Mouse (Mus musculus) testis, postnatal 14 days (tissue): ENCODE data around the gene Slc22a1.
"Not testable (repeated sequence)": the region's sequence is repeated elsewhere in the genome, so short reads cannot be mapped to it uniquely, and the experiment has no call there.

ENCODE experiments used
- DNase-seq: peaks from one replicate; pipeline ENCODE4 v3.0.0; 2021; ENCODE audit warnings: low spot score

Slc22a1 gene

DNA sequence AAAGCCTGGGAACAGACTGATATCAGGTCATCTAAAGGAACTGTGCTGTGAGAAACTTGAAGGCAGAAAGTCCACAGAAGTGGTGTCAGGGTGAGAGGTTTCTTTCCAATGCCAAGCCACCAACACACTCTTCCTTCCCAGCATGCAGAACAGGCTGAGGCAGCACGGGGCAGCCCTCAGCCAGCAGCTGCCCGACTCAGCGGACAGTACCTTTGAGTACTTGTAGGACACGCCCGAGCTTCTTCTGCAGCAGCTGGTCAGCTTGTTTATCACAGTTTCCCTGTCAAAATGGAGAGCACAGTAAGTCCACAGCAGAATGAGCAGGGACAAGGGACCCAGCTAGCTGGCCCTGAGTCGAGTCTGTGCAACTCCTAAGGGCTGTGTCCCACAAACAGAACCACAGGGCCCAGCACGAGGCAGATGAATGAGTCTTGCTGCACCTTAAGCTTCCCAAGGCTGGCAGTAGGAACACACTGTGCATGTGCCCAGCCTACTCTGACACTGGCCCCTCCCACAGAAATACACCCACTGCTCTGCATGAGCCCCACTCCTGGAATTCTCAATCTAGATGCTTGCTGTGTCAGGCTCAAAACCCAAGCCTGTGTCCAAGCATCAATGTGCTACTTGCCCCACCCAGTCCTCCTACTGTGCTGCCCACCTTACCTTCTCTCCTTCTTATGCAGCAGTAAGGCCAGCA lies 9.4 kb upstream of the Slc22a1 start:
- no peak for DNase-seq

DNA sequence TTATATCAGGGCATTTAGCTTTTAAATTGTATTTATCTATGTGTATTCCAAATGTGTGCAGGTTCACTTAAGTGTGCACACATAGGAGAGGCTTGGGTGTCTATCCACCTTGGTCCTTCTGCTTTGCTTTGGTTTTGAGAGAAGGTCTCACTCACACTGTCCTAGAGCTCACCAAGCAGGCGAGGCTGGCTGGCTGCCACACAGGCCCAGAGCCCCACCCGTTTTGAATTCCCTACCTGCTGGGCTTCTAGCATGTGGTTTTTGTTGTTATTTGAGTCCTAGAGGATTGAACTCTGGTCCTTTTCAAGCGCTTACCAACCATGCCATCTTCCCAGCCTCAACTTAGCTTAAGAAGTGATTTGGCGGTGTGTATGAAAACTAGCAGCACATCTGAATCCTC lies 8.8 kb upstream of the Slc22a1 start:
- DNase-seq, result no peak

DNA sequence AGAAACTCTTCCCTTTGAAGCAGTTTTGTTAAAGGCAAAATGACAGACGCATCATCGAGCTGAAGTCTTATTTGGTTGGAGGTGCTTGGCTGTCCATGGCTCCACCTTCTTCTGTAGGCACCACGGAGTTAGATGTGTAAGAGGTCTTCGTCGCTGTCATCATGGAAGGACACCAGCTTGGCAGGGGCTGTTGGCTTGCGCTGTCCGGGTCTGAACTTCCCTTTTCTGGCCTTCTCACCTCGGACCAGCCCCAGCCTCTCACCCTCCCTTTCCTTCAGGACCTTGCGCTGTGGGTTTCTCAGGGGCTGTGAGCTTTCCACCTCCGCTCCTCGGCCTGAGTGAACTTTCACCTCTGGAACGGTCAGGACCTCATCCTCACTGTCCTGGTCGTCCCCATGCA lies 8.0 kb upstream of the Slc22a1 start:
- no peak for DNase-seq

GRCm38 (mm10) chr17:12678261-12678660 lies 2.6 kb upstream of the Slc22a1 start:
- no peak for DNase-seq

DNA sequence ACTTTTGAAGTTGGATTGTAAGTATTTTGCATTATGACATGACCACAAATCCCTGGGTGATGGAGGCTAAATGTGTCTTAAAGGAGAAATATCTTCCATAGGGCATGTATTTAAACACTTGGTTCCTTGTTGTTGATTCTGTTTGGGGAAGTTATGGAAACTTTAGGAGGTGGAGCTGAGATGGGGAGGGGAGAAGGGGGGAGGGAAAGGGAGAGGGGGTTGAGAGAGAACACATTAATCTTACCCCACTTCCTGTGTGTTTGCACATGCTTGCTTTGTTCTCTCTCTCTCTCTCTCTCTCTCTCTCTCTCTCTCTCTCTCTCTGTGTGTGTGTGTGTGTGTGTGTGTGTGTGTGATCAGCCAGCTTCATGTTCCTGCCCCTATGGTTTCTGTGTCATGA lies 1.5 kb upstream of the Slc22a1 start:
- no peak for DNase-seq

- DNase-seq, result not testable (repeated sequence)
Measured at GRCm38 (mm10) chr17:12674980-12675379, 649 bp downstream of the Slc22a1 start.

DNA sequence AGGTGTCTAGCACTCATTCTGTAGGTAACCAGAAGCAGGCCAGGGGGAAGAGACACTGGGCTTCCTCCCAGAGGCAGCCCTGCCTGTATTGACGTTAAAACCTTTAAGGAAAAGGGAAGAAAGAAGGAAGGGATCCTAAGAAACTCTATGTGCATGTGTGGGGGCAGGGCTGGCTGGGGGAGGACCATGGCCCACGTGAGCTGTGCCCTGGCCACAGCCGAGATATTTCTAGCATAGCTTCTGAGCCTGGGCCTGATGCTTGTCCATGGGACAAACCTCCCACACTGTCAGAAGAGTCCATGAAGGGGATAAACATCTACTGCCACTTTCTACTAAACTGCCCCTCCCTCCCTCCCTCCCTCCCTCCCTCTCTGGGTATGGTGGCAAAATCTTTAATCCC lies 1.8 kb downstream of the Slc22a1 start:
- DNase-seq, result no peak

DNA sequence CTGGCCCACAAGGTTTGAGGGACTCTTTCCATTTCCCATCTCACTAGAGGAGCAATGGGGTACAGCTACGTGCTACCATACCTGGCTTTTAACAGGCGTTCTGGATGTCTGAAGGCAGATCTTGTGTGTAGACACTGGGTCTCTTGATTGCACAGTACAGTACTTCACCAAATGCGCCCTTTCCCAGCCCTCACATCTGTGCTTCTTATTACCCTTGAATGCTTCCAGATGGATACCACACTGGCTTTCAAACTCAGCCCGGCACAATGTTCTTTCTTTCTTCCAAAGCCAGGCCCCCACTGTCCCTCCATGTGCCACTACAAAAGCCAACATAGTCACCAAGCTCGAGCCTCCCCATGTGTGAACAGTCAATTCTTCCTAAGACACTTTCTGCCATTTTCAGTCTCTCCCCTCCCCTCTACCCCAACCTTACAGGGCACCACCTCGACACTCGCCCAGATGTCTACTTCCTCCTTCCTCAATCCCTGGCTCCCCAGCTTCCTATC lies 3.3 kb downstream of the Slc22a1 start:
- DNase-seq, result no peak

GRCm38 (mm10) chr17:12671029-12671605 lies 4.5 kb downstream of the Slc22a1 start:
- no peak for DNase-seq

DNA sequence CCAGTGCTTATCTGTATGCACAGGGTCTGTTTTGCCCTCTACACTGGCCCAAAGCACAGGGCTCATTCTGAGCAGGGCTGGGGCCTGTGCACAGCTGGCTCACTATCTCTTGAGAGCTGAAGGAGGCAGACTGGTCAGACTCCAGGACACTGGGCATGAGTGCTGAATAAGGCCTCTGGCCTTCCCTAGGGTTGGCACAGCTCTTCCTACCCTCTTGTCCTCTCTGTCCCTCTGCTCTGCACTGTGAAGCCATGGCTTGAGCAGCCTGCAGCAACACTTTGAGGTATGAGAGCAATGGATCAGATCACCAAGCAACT lies 6.3 kb downstream of the Slc22a1 start:
- DNase-seq, result no peak

- no peak for DNase-seq
Measured at GRCm38 (mm10) chr17:12668478-12669362, 6.9 kb downstream of the Slc22a1 start.

GRCm38 (mm10) chr17:12664156-12664555 lies 11.5 kb downstream of the Slc22a1 start:
- DNase-seq, result no peak

GRCm38 (mm10) chr17:12660572-12661260 lies 14.9 kb downstream of the Slc22a1 start:
- DNase-seq, result no peak

GRCm38 (mm10) chr17:12659233-12659632 lies 16.4 kb downstream of the Slc22a1 start:
- DNase-seq, result no peak

DNA sequence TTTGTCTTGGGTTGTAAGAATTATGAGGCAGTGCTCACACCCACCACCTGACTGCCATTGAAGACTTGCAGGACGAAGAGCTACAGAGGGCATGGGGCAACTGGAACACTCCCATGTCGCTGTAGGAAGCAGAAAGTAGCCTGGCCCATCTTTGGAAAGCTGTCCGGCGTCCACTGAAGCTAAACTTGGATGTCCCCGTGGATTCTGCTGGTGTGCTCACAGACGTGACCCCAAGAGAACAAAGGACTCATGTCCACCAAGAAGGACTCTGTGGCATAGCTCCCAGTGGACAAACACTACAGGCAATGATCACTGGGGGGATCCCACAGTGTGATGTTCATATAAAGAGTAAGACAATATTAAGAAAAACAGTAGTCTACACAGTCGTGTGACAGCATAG lies 16.8 kb downstream of the Slc22a1 start:
- DNase-seq, result no peak

GRCm38 (mm10) chr17:12655826-12656225 lies 19.8 kb downstream of the Slc22a1 start:
- no peak for DNase-seq

DNA sequence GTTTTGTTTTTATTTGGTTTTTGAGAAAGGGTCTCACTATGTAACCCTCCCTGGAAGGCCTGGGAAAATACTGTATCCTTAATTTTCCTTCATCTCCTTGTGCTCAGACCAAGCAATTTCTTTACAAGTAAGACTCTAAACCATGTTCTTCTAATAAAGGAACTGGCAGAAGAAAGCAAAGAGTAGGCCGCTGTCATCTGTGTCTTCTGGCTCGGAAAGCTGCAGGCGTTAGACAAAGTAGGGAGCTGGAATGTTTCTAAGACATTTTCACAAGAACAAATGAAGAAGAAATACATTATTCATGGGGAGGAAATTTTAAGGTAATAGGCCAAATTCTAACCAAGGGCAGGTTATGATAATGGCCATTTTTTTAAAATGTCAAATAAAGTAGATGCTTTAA lies 21.6 kb downstream of the Slc22a1 start:
- no peak for DNase-seq

GRCm38 (mm10) chr17:12652604-12653003 lies 23.0 kb downstream of the Slc22a1 start:
- DNase-seq, result no peak

DNA sequence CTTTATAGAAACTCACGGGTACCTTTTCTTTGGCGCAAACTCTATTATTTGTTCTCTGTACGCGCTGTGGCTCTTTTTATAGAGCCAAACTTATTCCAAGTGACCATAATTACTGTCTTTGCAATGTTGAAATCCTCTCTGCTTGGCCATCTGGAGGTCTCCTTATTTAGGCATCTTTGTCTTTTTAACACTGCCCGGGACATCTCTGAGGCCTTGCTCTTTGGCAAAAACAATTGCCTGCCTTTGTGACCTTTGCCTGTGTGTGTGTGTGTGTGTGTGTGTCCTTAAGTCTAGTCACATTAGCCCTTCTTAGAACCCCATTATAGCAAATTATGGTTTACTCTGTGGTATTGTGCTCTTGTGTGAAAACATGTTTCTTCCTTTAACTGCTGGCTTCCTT lies 30.2 kb downstream of the Slc22a1 start:
- DNase-seq, result no peak

GRCm38 (mm10) chr17:12641087-12641486 lies 34.5 kb downstream of the Slc22a1 start:
- DNase-seq, result no peak

GRCm38 (mm10) chr17:12639585-12639984 lies 36.0 kb downstream of the Slc22a1 start:
- DNase-seq, result no peak

- no peak for DNase-seq
Measured at GRCm38 (mm10) chr17:12634814-12635213, 40.8 kb downstream of the Slc22a1 start.
